Mouse (Mus musculus) E14TG2a.4 (cell line): ENCODE measurements around the gene Poc1b.

Experiments
- H3K27me3 ChIP-seq: 2 replicates; pipeline ENCODE4 v1.6.1; 2014; ENCODE audit warnings: low read length, control low read depth; ENCODE audit not compliant: insufficient read depth
- H3K36me3 ChIP-seq: 2 replicates; pipeline ENCODE4 v1.6.1; 2014; ENCODE audit warnings: low read length, control low read depth; ENCODE audit not compliant: insufficient read depth
- H3K4me1 ChIP-seq: replicated peaks from 2 replicates; pipeline ENCODE4 v1.6.1; 2014; ENCODE audit warnings: low read depth, low read length, control low read depth
- H3K4me3 ChIP-seq: replicated peaks from 2 replicates; pipeline ENCODE4 v1.5.1; 2014; ENCODE audit warnings: mild to moderate bottlenecking, low read length
- H3K9me3 ChIP-seq: 2 replicates; pipeline ENCODE4 v1.6.1; 2014; ENCODE audit warnings: low read length, control low read depth
- CTCF ChIP-seq: conservative IDR thresholded peaks from 2 replicates; pipeline ENCODE4 v1.5.1; 2014; ENCODE audit warnings: low read length
- NANOG ChIP-seq: IDR thresholded peaks from 2 replicates; pipeline ENCODE4 v1.6.1; 2014; ENCODE audit warnings: borderline replicate concordance, low read length, mixed read lengths
- POU5F1 ChIP-seq: IDR thresholded peaks from 2 replicates; pipeline ENCODE4 v1.6.1; 2014; ENCODE audit warnings: low read length, borderline replicate concordance

Gene Poc1b

GRCm38 (mm10) chr10:99132595-99133272, 25.9 kb downstream of the Poc1b start:
- H3K36me3 ChIP-seq: peaks cover 4% of the 10 kb centered on the region; the same call in 1 of the 2 replicates
- H3K4me3 ChIP-seq: no peak overlapping the region
- TF ChIP-seq POU5F1 (no peak), CTCF (no peak), NANOG (no peak)
- H3K4me1 ChIP-seq: peaks cover 10% of the 10 kb centered on the region
- no peaks in the 10 kb centered on the region for H3K9me3 ChIP-seq
- H3K27me3 ChIP-seq: no peaks in the 10 kb centered on the region

GRCm38 (mm10) chr10:99133321-99133875, 26.6 kb downstream of the Poc1b start:
- no peak for TF ChIP-seq CTCF
- TF ChIP-seq POU5F1: no peak
- no peak for TF ChIP-seq NANOG

GRCm38 (mm10) chr10:99136337-99136736, 29.5 kb downstream of the Poc1b start:
- H3K36me3 ChIP-seq: peaks cover 4% of the 10 kb centered on the region; the same call in 1 of the 2 replicates
- peaks cover 9% of the 10 kb centered on the region for H3K4me1 ChIP-seq

More at GRCm38 (mm10) chr10:99133321-99133875, 26.6 kb downstream of the Poc1b start:
- no peaks in the 10 kb centered on the region for H3K9me3 ChIP-seq
- no peaks in the 10 kb centered on the region for H3K27me3 ChIP-seq
- H3K4me3 ChIP-seq: no peak overlapping the region
- H3K36me3 ChIP-seq: peaks cover 4% of the 10 kb centered on the region; the same call in 1 of the 2 replicates
- peaks cover 9% of the 10 kb centered on the region for H3K4me1 ChIP-seq

GRCm38 (mm10) chr10:99145611-99146010, 38.8 kb downstream of the Poc1b start:
- Histone ChIP-seq H3K27me3 (no peaks in the 10 kb centered on the region), H3K4me3 (no peak overlapping the region), H3K9me3 (no peaks in the 10 kb centered on the region), H3K4me1 (no peaks in the 10 kb centered on the region), H3K36me3 (0 out of 2 replicates have a peak, but pooled peaks cover 3% of the 10 kb centered on the region)
- TF ChIP-seq POU5F1: no peak
- TF ChIP-seq CTCF: no peak
- no peak for TF ChIP-seq NANOG

More at GRCm38 (mm10) chr10:99136337-99136736, 29.5 kb downstream of the Poc1b start:
- TF ChIP-seq CTCF: no peak
- TF ChIP-seq NANOG: no peak
- TF ChIP-seq POU5F1: no peak
- no peak overlapping the region for H3K4me3 ChIP-seq
- H3K27me3 ChIP-seq: no peaks in the 10 kb centered on the region
- no peaks in the 10 kb centered on the region for H3K9me3 ChIP-seq

GRCm38 (mm10) chr10:99146596-99146995, 39.8 kb downstream of the Poc1b start:
- Histone ChIP-seq H3K27me3 (no peaks in the 10 kb centered on the region), H3K36me3 (0 out of 2 replicates have a peak, but pooled peaks cover 3% of the 10 kb centered on the region), H3K4me3 (no peak overlapping the region), H3K9me3 (no peaks in the 10 kb centered on the region), H3K4me1 (no peaks in the 10 kb centered on the region)
- no peak for TF ChIP-seq CTCF
- TF ChIP-seq NANOG: no peak
- TF ChIP-seq POU5F1: no peak

GRCm38 (mm10) chr10:99150016-99150415, 43.2 kb downstream of the Poc1b start:
- H3K36me3 ChIP-seq: 0 out of 2 replicates have a peak, but pooled peaks cover 3% of the 10 kb centered on the region
- H3K4me1 ChIP-seq: no peaks in the 10 kb centered on the region
- no peaks in the 10 kb centered on the region for H3K27me3 ChIP-seq
- TF ChIP-seq CTCF (no peak), POU5F1 (no peak), NANOG (no peak)
- no peaks in the 10 kb centered on the region for H3K9me3 ChIP-seq
- no peak overlapping the region for H3K4me3 ChIP-seq

- H3K4me3 ChIP-seq: no peak overlapping the region
- no peaks in the 10 kb centered on the region for H3K27me3 ChIP-seq
- no peaks in the 10 kb centered on the region for H3K4me1 ChIP-seq
- H3K36me3 ChIP-seq: 0 out of 2 replicates have a peak, but pooled peaks cover 3% of the 10 kb centered on the region
- no peaks in the 10 kb centered on the region for H3K9me3 ChIP-seq
- TF ChIP-seq CTCF (no peak), POU5F1 (no peak), NANOG (no peak)
Measured at GRCm38 (mm10) chr10:99151580-99151979, 44.7 kb downstream of the Poc1b start.

- no peak overlapping the region for H3K4me3 ChIP-seq
- H3K4me1 ChIP-seq: no peaks in the 10 kb centered on the region
- TF ChIP-seq CTCF (peak; percentile 27; the same call in 1 of the 2 replicates), POU5F1 (no peak), NANOG (no peak)
- no peaks in the 10 kb centered on the region for H3K9me3 ChIP-seq
- no peaks in the 10 kb centered on the region for H3K27me3 ChIP-seq
- H3K36me3 ChIP-seq: 0 out of 2 replicates have a peak, but pooled peaks cover 3% of the 10 kb centered on the region
Measured at GRCm38 (mm10) chr10:99152063-99152462, 45.2 kb downstream of the Poc1b start.

GRCm38 (mm10) chr10:99154635-99155034, 47.8 kb downstream of the Poc1b start:
- Histone ChIP-seq H3K36me3 (no peaks in the 10 kb centered on the region), H3K4me3 (no peak overlapping the region), H3K27me3 (no peaks in the 10 kb centered on the region), H3K4me1 (no peaks in the 10 kb centered on the region), H3K9me3 (no peaks in the 10 kb centered on the region)
- TF ChIP-seq POU5F1 (no peak), NANOG (no peak), CTCF (no peak)
